Mouse (Mus musculus): ENCODE data around the gene Pik3c2b.

The Pik3c2b gene

GRCm38 (mm10) chr1:133138401-133138800 is 92.9 kb downstream of the Pik3c2b start:
- no peak for DNase-seq

DNA sequence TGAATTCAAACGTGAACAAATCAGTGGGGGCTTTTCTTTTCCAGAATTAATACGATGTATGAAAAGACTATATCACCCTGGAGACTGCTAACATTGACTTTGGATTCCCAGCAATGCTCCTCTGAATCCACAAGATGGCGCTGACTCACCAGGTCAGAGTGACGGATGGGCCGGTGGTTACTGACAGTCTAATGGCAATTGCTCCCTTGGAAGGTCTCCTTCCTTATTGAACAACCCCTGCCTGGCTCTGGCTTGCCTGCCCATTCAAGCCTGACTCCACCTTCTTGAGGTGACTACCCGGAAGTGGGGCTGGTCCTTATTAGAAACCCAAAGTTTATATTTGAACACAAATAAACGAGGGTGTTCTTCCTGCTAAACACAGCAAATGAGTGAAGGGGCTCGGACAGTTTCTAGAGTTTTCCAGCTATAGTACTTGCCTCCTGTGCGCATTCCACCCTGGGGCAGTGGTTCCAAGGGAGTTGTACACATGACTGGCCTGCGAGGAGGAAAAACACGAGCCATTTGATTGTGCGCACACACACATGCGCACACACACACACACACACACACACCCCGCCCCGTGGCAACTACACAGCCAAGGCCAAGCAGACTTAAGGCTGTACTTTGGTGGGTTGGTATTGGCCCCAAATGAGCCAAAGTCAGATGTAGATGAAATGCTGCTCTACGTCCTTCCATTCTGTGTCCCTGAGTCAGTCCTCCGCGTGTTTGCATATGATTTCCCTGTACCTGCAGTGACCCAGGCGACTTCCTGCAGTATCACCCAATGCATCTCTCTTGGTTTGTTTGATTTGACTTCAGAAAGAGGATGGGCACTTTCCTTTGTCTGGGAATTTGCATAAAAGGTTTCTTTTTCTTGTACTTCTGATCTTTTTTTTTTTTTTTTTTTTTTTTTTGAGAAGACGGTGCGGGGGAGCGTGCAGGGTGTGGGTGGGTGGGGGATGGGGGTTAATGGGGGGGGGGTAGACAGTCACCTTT is 100.8 kb downstream of the Pik3c2b start:
- no peak for DNase-seq

- no peak for DNase-seq
Measured at GRCm38 (mm10) chr1:133147324-133147723, 101.9 kb downstream of the Pik3c2b start.

DNA sequence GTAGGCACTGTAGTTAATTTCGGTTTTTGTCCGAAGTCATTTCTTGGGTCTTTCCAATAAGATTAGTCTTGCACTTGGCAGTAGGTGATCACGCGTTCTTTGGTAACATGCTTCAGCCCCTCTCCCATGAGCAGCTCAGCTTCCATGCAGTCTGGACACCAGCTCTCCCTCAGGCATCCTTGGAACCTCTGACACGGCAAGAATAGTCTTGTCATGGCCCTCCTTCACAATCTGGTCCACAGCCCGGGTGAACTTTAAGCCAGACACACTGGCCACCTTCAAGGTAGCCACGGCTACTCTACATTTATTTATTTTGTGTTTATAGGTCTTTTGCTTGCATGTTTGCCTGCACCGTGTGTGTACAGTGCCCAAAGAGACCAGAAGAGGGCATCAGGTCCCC is 102.7 kb downstream of the Pik3c2b start:
- no peak for DNase-seq

- no peak for DNase-seq
Measured at GRCm38 (mm10) chr1:133150556-133150955, 105.1 kb downstream of the Pik3c2b start.

DNA sequence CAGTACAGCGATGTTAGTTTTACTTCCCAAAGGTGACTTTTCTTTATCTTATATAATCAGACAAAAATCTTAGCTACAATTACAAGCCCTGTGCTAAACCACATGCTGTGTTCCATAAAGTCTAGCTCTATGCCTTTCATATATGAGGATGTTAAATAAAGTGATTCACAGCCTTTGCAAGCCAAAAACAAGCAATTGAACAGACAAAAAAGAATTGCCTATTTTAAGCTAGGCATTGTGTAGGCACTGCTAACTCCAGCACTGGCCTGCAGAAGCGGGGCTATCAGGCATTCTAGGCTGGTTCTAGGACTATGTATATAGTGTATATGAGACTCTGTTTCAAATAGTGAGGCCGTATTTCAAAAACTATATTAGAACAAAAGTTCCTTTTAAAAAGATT is 106.7 kb downstream of the Pik3c2b start:
- no peak for DNase-seq

GRCm38 (mm10) chr1:133155270-133155669 is 109.8 kb downstream of the Pik3c2b start:
- no peak for DNase-seq

Data from cerebellum, adult 9-11 months (tissue).